Mouse (Mus musculus) liver, postnatal 0 days (tissue): Measurements from ENCODE around the gene Gpr162. TPM values are rescaled to one million over a fixed set of nuclear protein-coding genes. Genes with fewer than 3 reads are reported as not detected.
A peak's percentile ranks its signal among the peaks of the same experiment; 100 is the strongest.

Source experiments
- ATAC-seq: fragments of 200-750 bp; cut with Nextera tagmentation; 2 replicates; pipeline ENCODE4 v1.8.0; 2017; ENCODE audit warnings: mild to moderate bottlenecking, moderate library complexity
- DNase-seq: peaks from one replicate; pipeline ENCODE4 v3.0.0-alpha.2; 2016
- H3K27ac ChIP-seq: fragments of 300-500 bp; sonication (generic); 2 replicates; pipeline ENCODE4 v1.5.1; 2014; ENCODE audit warnings: antibody characterized with exemption, moderate library complexity, mild to moderate bottlenecking, low read depth
- H3K27me3 ChIP-seq: fragments of 300-500 bp; sonication (generic); 2 replicates; pipeline ENCODE4 v1.6.1; 2014; ENCODE audit warnings: low read length, control low read depth, mixed read lengths; ENCODE audit not compliant: insufficient read depth
- H3K36me3 ChIP-seq: fragments of 300-500 bp; sonication (generic); replicated peaks from 2 replicates; pipeline ENCODE4 v1.6.1; 2014; ENCODE audit warnings: mild to moderate bottlenecking, control low read depth, low read length, moderate library complexity, mixed read lengths; ENCODE audit not compliant: insufficient read depth
- H3K4me1 ChIP-seq: fragments of 300-500 bp; sonication (generic); 2 replicates; pipeline ENCODE4 v1.6.1; 2014; ENCODE audit warnings: antibody characterized with exemption, mild to moderate bottlenecking, control low read depth; ENCODE audit not compliant: insufficient read depth
- H3K4me2 ChIP-seq: fragments of 300-500 bp; sonication (generic); 2 replicates; pipeline ENCODE4 v1.6.1; 2014; ENCODE audit warnings: low read depth, mild to moderate bottlenecking, low read length, moderate library complexity, mixed read lengths
- H3K4me3 ChIP-seq: fragments of 300-500 bp; sonication (generic); 2 replicates; pipeline ENCODE4 v1.5.1; 2014; ENCODE audit warnings: low read depth, low read length
- H3K9ac ChIP-seq: fragments of 300-500 bp; sonication (generic); replicated peaks from 2 replicates; pipeline ENCODE4 v1.6.1; 2014; ENCODE audit warnings: mild to moderate bottlenecking, moderate library complexity
- H3K9me3 ChIP-seq: fragments of 300-500 bp; sonication (generic); 2 replicates; pipeline ENCODE4 v1.6.1; 2016; ENCODE audit warnings: mild to moderate bottlenecking, control low read depth, low read length, mixed read lengths
- CTCF ChIP-seq: sonication (generic); IDR thresholded peaks from 2 replicates; pipeline ENCODE4 v1.5.1; 2016; ENCODE audit warnings: antibody characterized with exemption, low read depth
- EP300 ChIP-seq: IDR thresholded peaks from 2 replicates; pipeline ENCODE4 v1.6.1; 2016; ENCODE audit warnings: antibody characterized with exemption, low read depth, mild to moderate bottlenecking
- WGBS: fragments of 180-500 bp; shearing (Covaris S2); extraction: QIAGEN DNeasy Blood & Tissue Kit; methylation state at CpG from one replicate; pipeline ENCODE4 v1.1.7; 2014; ENCODE audit not compliant: insufficient replicate concordance; 5-methylcytosine and 5-hydroxymethylcytosine counted together
- polyA plus RNA-seq: library from polyadenylated mRNA; unstranded; fragments of >200 nt; fragmentation: Nextera tagmentation; extraction: Ambion mirVana; gene quantifications from 2 replicates; pipeline ENCODE4 v1.2.1, GENCODE M21; 2015

Gene Gpr162
- polyA plus RNA-seq, 1 experiment from 2014 or later = 0.04 TPM

DNA sequence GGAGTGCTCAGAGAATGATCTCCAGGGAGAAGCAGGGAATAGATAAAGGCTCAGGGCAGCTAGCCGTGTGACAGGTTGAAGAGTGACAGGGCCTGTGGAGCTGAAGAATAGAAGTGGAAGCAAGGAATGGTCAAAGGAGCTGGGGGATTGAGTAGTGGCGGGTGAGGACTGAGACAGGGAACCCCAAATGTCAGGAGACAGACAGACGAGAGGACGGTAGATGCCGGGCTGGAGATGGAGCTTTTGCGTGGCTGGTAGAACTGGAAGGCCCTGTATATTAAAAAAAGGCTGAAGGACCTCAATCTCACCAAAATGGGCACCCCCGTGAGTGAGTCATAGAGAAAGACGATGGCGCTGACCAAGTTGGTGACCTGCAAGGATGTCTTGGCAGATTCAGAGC, 3.3 kb downstream of the Gpr162 start:
- H3K9ac ChIP-seq = no peak overlapping the region
- peaks cover 88% of the 10 kb centered on the region for H3K27me3 ChIP-seq
- H3K9me3 ChIP-seq = no peaks in the 10 kb centered on the region
- no peak overlapping the region for H3K27ac ChIP-seq
- H3K4me1 ChIP-seq = peaks cover 13% of the 10 kb centered on the region
- no peak overlapping the region for H3K4me2 ChIP-seq
- H3K36me3 ChIP-seq = no peaks in the 10 kb centered on the region
- no peak for TF ChIP-seq CTCF
- TF ChIP-seq EP300 = no peak
- 81% methylated on average over 9 of the region's 9 CpGs for WGBS
- ATAC-seq = no peak
- H3K4me3 ChIP-seq = no peak overlapping the region
- no peak for DNase-seq

DNA sequence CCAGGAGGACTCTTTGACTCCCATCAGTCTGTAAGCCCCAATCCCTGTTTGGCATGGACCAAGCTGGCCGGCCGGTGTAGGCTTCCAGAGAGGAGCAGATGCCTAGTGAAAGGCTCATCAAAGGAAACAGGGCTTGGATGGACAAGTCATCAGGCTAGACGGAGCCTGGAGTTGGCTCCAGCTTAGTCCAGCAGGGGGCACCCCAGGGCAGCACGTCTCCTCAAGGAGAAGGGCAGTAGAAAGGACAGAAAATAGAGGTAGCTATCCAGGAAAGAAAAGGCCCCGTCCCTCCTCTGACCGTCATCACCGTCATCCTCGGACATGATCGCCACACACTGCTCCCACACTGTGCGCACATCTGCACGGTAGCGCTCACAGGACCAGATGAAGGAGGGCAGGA, 4.1 kb downstream of the Gpr162 start:
- Histone ChIP-seq H3K4me1 (peaks cover 13% of the 10 kb centered on the region), H3K4me2 (no peak overlapping the region), H3K36me3 (no peaks in the 10 kb centered on the region), H3K9ac (no peak overlapping the region), H3K4me3 (no peak overlapping the region), H3K9me3 (no peaks in the 10 kb centered on the region), H3K27me3 (peaks cover 86% of the 10 kb centered on the region), H3K27ac (no peak overlapping the region)
- DNase-seq = peak; percentile 85
- peak; percentile 89 for TF ChIP-seq CTCF
- no peak for TF ChIP-seq EP300
- 0 out of 2 replicates have a peak, but pooled peaks have one; percentile 24 for ATAC-seq
- WGBS = 6% methylated on average over 12 of the region's 12 CpGs

DNA sequence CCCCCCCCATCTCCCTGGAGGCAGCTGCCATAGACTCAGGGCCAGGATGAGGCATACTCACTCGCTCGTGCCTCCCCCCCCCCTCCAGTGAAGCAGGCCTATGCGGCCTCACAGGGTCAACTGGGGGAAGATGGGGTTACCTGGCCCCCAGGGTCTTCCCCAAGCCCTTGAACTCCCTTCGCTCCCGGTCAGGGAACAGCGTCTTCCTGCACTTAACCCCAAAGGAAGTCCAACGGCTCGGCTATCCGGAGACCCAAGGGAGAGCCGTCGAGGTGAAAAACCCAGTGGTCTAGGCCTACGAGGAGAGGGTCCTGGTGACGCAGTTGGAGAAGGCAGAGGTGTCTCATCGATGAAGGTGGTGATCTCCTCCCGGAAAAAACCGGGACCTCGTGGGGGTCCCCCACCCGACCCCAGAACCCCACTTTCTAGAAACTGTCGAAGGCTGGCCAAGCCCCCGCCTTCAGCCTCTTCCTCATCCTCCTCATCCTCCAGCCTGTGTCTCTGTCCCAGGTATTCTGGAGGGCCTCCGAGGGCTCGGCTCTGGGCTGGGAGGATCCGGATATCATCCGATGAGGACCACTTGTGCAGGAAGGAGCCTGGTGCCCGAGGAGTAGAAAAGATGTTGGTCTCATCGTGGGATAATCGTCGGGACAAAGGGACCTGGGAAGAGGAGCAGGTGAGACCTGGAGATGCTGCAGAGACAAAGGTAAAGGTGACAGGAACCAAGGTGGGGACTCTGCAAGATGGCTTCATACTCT, 5.0 kb downstream of the Gpr162 start:
- DNase-seq (no peak), ATAC-seq (no peak)
- H3K4me1 ChIP-seq = peaks cover 11% of the 10 kb centered on the region
- TF ChIP-seq CTCF = no peak
- H3K27ac ChIP-seq = no peak overlapping the region
- H3K9ac ChIP-seq = no peak overlapping the region
- H3K4me3 ChIP-seq = no peak overlapping the region
- WGBS = 68% methylated on average over 26 of the region's 28 CpGs
- H3K36me3 ChIP-seq = no peaks in the 10 kb centered on the region
- peaks cover 80% of the 10 kb centered on the region for H3K27me3 ChIP-seq
- no peak overlapping the region for H3K4me2 ChIP-seq
- no peaks in the 10 kb centered on the region for H3K9me3 ChIP-seq

DNA sequence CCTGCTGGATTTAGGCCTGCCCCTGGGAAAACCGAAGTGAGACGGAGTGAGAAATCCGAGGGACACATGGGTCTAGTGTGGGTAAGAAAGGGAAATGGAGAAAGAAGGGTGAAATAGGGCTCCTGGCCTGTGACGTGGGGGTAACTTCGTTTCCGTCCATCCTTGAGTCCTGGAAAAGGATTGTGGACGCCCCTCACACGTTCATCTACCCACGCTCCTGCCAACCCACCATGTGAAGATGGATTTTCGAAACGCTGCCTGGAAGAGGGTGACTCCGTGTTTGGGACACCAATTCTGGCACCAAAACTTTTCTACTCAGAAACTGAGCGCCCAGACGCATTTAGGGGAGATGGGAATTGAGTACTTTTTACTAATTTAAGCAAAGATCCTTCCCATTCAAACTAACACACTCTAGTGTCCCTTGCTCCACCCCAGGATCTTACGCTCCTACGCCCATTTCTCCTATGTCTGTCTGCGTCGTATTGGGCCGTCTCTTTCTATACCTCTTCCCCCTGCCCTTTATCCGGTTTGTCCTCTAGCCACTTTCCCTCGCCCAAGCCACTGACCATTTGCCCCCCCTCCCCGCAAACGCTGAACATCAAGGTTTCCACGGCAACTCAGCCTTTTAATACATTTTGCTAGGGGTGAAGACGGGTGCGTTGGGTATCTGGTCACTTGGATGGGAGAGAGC, 5.8 kb downstream of the Gpr162 start:
- Histone ChIP-seq H3K9ac (no peak overlapping the region), H3K4me1 (peaks cover 6% of the 10 kb centered on the region), H3K27ac (no peak overlapping the region), H3K4me3 (peak overlapping the region; percentile 52), H3K36me3 (no peaks in the 10 kb centered on the region), H3K9me3 (no peaks in the 10 kb centered on the region), H3K4me2 (peak overlapping the region; percentile 83), H3K27me3 (peaks cover 72% of the 10 kb centered on the region)
- ATAC-seq = no peak
- no peak for DNase-seq
- 32% methylated on average over 26 of the region's 26 CpGs for WGBS
- TF ChIP-seq EP300 (no peak), CTCF (no peak)

DNA sequence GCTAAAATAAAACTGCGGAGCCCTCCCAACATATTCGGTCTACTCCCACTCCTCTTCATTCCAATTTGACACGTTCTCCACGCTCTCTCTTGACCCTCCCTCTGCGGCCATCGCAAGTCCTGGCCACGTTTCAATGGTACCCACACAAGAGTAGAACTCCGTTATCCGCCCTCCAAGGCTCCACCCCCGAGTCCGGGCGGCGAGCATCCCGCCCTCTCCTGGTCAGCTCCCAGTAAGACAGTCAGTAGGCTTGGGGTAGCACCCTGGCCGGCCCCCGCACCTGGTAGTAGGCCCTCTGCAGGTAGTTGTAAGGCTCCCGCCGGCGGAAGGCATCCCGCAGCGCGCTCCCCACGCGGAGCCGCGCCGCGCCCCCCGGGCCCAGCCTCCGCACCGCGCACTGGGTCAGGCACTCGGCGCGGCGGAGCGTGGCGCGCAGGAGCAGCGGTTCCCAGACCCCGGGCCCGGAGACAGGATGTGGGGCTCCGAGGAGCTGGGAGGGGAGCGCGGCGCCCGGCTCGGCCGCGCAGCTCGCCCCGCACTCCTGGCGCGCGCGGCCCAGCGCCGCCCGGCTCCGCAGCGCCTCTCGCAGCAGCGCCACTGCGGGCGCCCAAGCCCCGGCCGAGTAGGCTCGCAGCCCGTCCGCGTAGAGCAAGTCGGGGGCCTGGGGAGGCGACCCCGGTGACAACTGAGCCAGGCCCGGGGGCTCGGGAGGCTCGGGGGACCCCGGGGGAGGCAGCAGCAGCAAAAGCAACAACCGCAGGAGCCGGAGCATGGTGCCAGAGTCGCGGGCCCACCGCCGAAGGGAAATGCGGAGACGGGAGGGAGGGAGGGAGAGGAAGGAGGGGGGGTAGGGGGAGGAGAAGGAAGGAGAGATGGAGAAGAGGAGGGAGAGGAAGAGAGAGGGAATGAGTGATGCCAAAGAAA, 6.6 kb downstream of the Gpr162 start, which contains the start of gene P3h3:
Gene P3h3 (minus strand): TSS at position 837 of the 924 bp plus-strand sequence.
- no peaks in the 10 kb centered on the region for H3K9me3 ChIP-seq
- H3K9ac ChIP-seq = peak within 1 kb of the TSS; percentile 64
- under 1% methylated on average over 78 of the region's 86 CpGs for WGBS
- H3K4me3 ChIP-seq = peak within 1 kb of the TSS; percentile 52
- DNase-seq (peak; percentile 72), ATAC-seq (peak; percentile 74)
- peak within 1 kb of the TSS; percentile 34; the same call in 1 of the 2 replicates for H3K27ac ChIP-seq
- peak within 1 kb of the TSS; percentile 83 for H3K4me2 ChIP-seq
- H3K27me3 ChIP-seq = peaks cover 64% of the 10 kb centered on the region
- TF ChIP-seq CTCF = peak; percentile 66
- no peak for TF ChIP-seq EP300
- peaks cover 5% of the 10 kb centered on the region; the same call in 1 of the 2 replicates for H3K4me1 ChIP-seq
- no peaks in the 10 kb centered on the region for H3K36me3 ChIP-seq
